In the genomic region with DNA sequence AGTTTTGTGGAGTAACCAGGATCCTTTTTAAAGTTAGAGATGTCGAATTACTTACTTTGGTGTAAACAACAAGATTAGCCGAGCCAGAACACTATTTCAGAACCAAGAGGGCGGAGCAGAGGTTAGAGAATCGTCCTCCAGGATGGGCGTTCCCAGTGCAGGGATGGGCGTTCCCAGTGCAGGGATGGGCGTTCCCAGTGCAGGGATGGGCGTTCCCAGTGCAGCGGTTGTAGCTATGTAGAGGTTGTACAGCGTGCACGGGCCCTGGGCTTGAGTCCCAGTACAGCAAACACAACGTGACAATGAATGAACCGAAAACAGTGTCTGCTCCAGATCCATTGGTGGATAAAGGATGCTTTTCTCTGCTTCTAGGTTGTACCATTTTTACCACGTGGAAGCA, we compare ENCODE assay signal across 9 mouse cellular contexts.
DNase-seq lines count a peak whose midpoint lies in the region; ATAC-seq lines count a peak whose summit lies in the region.
"Had no signal": no experiment of that assay in that cellular context is flagged by ENCODE, and none has a peak within 500 bp of the region (broad histone marks: within the 10 kb centered on the region; RNA-seq: fewer than 3 reads in every experiment).

No protein-coding gene starts in this region.

- peak overlapping the region; percentile 3; the same call in 1 of the 2 replicates for H3K4me2 ChIP-seq in hindbrain, embryonic 14.5 days (replicated peaks)
- H3K4me2 ChIP-seq in liver, embryonic 16.5 days (ENCODE audit: low read depth, low read length) = no peak overlapping the region
- H3K4me2 ChIP-seq in forebrain, embryonic 15.5 days (replicated peaks) = no peak overlapping the region

- H3K4me3 ChIP-seq in hindbrain, embryonic 14.5 days (replicated peaks; ENCODE audit: low read length) = no peak overlapping the region
- no peak overlapping the region for H3K4me3 ChIP-seq in hindbrain, embryonic 10.5 days
- no peak overlapping the region for H3K4me3 ChIP-seq in liver, embryonic 16.5 days (ENCODE audit: low read depth, low read length)
- no peak overlapping the region for H3K4me3 ChIP-seq in forebrain, embryonic 15.5 days

- DNase-seq in hindbrain, embryonic 14.5 days (ENCODE audit: low spot score) = no peak
- DNase-seq in hindbrain, embryonic 10.5 days (ENCODE audit: low spot score) = no peak
- peak; percentile 27 for DNase-seq in urinary bladder, postnatal 14 days (ENCODE audit: low spot score)
- DNase-seq in urinary bladder, postnatal 10 days (ENCODE audit: low spot score) = no peak
- peak; percentile 26 to 28 for DNase-seq in urinary bladder, postnatal 36 days (ENCODE audit: low spot score in 2 of 2)
- DNase-seq: embryo, embryonic 11 days had no signal

- ATAC-seq in hindbrain, embryonic 14.5 days (ENCODE audit: low FRiP score) = no peak
- peak; percentile 80 for ATAC-seq in liver, embryonic 16.5 days (ENCODE audit: low read depth)
- ATAC-seq in megakaryocyte progenitor cell, adult 5-6 weeks (replicated peaks; ENCODE audit: poor library complexity) = no peak
- ATAC-seq in forebrain, embryonic 15.5 days (replicated peaks) = no peak

- H3K36me3 ChIP-seq in hindbrain, embryonic 14.5 days (replicated peaks; ENCODE audit: control insufficient read depth, insufficient read depth) = no peaks in the 10 kb centered on the region
- no peaks in the 10 kb centered on the region for H3K36me3 ChIP-seq in hindbrain, embryonic 10.5 days
- H3K36me3 ChIP-seq in liver, embryonic 16.5 days (ENCODE audit: control insufficient read depth, insufficient read depth) = no peaks in the 10 kb centered on the region
- no peaks in the 10 kb centered on the region for H3K36me3 ChIP-seq in forebrain, embryonic 15.5 days

- no peak overlapping the region for H3K27ac ChIP-seq in hindbrain, embryonic 14.5 days
- H3K27ac ChIP-seq in hindbrain, embryonic 10.5 days = no peak overlapping the region
- no peak overlapping the region for H3K27ac ChIP-seq in liver, embryonic 16.5 days (ENCODE audit: low read length)
- no peak overlapping the region for H3K27ac ChIP-seq in forebrain, embryonic 15.5 days (replicated peaks)

- no peaks in the 10 kb centered on the region for H3K27me3 ChIP-seq in hindbrain, embryonic 14.5 days (ENCODE audit: control insufficient read depth, insufficient read depth, low read length)
- H3K27me3 ChIP-seq in hindbrain, embryonic 10.5 days (ENCODE audit: insufficient read depth, poor library complexity, severe bottlenecking) = no peaks in the 10 kb centered on the region
- H3K27me3 ChIP-seq in liver, embryonic 16.5 days (ENCODE audit: control insufficient read depth, insufficient read depth, low read depth, low read length) = no peaks in the 10 kb centered on the region
- H3K27me3 ChIP-seq in forebrain, embryonic 15.5 days = no peaks in the 10 kb centered on the region

- H3K4me1 ChIP-seq in hindbrain, embryonic 14.5 days (replicated peaks; ENCODE audit: control insufficient read depth, insufficient read depth, low read length) = 0 out of 2 replicates have a peak, but pooled peaks cover 4% of the 10 kb centered on the region
- no peaks in the 10 kb centered on the region for H3K4me1 ChIP-seq in hindbrain, embryonic 10.5 days (replicated peaks)
- no peaks in the 10 kb centered on the region for H3K4me1 ChIP-seq in liver, embryonic 16.5 days (ENCODE audit: control insufficient read depth, low read depth, low read length)
- H3K4me1 ChIP-seq in forebrain, embryonic 15.5 days = no peaks in the 10 kb centered on the region

- 56% methylated on average over 14 of the region's 14 CpGs for WGBS in hindbrain, embryonic 14.5 days
- 48% methylated on average over 14 of the region's 14 CpGs for WGBS in hindbrain, embryonic 10.5 days
- WGBS in liver, embryonic 16.5 days (ENCODE audit: insufficient replicate concordance) = 58% methylated on average over 14 of the region's 14 CpGs
- WGBS in forebrain, embryonic 15.5 days = 51% methylated on average over 14 of the region's 14 CpGs

- no peaks in the 10 kb centered on the region for H3K9me3 ChIP-seq in hindbrain, embryonic 14.5 days (ENCODE audit: control insufficient read depth, low read length)
- no peaks in the 10 kb centered on the region for H3K9me3 ChIP-seq in hindbrain, embryonic 10.5 days
- no peaks in the 10 kb centered on the region for H3K9me3 ChIP-seq in liver, embryonic 16.5 days (replicated peaks; ENCODE audit: control insufficient read depth, low read length)
- H3K9me3 ChIP-seq in forebrain, embryonic 15.5 days = no peaks in the 10 kb centered on the region

- no peak overlapping the region for H3K9ac ChIP-seq in hindbrain, embryonic 14.5 days
- no peak overlapping the region for H3K9ac ChIP-seq in liver, embryonic 16.5 days (ENCODE audit: low read depth, low read length)
- no peak overlapping the region for H3K9ac ChIP-seq in forebrain, embryonic 15.5 days (replicated peaks)

Comparison
In these comparisons a context has a peak if more than half of its experiments do, and no peak if none do; other contexts are left out.
1. DNase-seq: peak in urinary bladder, postnatal 14 days (single experiment) and urinary bladder, postnatal 36 days (2 of 2); none in hindbrain, embryonic 14.5 days (single experiment), hindbrain, embryonic 10.5 days (single experiment) and urinary bladder, postnatal 10 days (single experiment).